In genomic region chr10:68193561-68193960, GRCm38 (mm10) we compare ENCODE assay signal across 11 mouse cellular contexts.
A peak's percentile ranks its signal among the peaks of the same experiment; 100 is the strongest.
DNase-seq lines count a peak whose midpoint lies in the region; ATAC-seq and TF ChIP-seq lines count a peak whose summit lies in the region.
"Had no signal": no experiment of that assay in that cellular context is flagged by ENCODE, and none has a peak within 500 bp of the region (broad histone marks: within the 10 kb centered on the region; RNA-seq: fewer than 3 reads in every experiment).

No protein-coding gene starts in this region.

- 0 out of 2 replicates have a peak, but pooled peaks cover 8% of the 10 kb centered on the region for H3K36me3 ChIP-seq in kidney, embryonic 15.5 days
- H3K36me3 ChIP-seq in heart, embryonic 16.5 days (ENCODE audit: control insufficient read depth, insufficient read depth): 0 out of 2 replicates have a peak, but pooled peaks cover under 1% of the 10 kb centered on the region

- no peaks in the 10 kb centered on the region for H3K27me3 ChIP-seq in kidney, embryonic 15.5 days
- H3K27me3 ChIP-seq in heart, embryonic 16.5 days (ENCODE audit: control insufficient read depth, insufficient read depth, low read length): no peaks in the 10 kb centered on the region

- no peaks in the 10 kb centered on the region for H3K9me3 ChIP-seq in kidney, embryonic 15.5 days (replicated peaks)
- no peaks in the 10 kb centered on the region for H3K9me3 ChIP-seq in heart, embryonic 16.5 days (replicated peaks; ENCODE audit: control insufficient read depth, low read length)

- H3K4me3 ChIP-seq in kidney, embryonic 15.5 days (replicated peaks): no peak overlapping the region
- no peak overlapping the region for H3K4me3 ChIP-seq in bone marrow macrophage, adult 2 months (ENCODE audit: insufficient read depth, low read length)
- H3K4me3 ChIP-seq in heart, embryonic 16.5 days (ENCODE audit: low read length): no peak overlapping the region

- DNase-seq in frontal cortex, postnatal 10 days (ENCODE audit: low spot score in 2 of 2): no peak
- no peak for DNase-seq in kidney, postnatal 25 days
- DNase-seq in adrenal gland, postnatal 14 days: no peak
- DNase-seq in left cerebral cortex, adult 11 months (ENCODE audit: low spot score): no peak
- DNase-seq: kidney, adult 18-20 months; layer of hippocampus, postnatal 36 days had no signal

- peak; percentile 71 for ATAC-seq in frontal cortex, adult (ENCODE audit: low TSS enrichment)
- no peak for ATAC-seq in kidney, embryonic 15.5 days (replicated peaks; ENCODE audit: low FRiP score)
- no peak for ATAC-seq in heart, embryonic 16.5 days (replicated peaks; ENCODE audit: extremely low read depth, insufficient read depth, low FRiP score)

- no peak overlapping the region for H3K9ac ChIP-seq in kidney, embryonic 15.5 days
- no peak overlapping the region for H3K9ac ChIP-seq in heart, embryonic 16.5 days (ENCODE audit: low read length)
- H3K9ac ChIP-seq: liver, embryonic 14.5 days had no signal

- 68% methylated on average over 3 of the region's 3 CpGs for WGBS in kidney, embryonic 15.5 days
- WGBS in heart, embryonic 16.5 days: 67% methylated on average over 3 of the region's 3 CpGs

- no peak overlapping the region for H3K4me2 ChIP-seq in kidney, embryonic 15.5 days
- no peak overlapping the region for H3K4me2 ChIP-seq in heart, embryonic 16.5 days (ENCODE audit: low read depth, low read length)

- no peak for TF ChIP-seq POLR2A in bone marrow macrophage, adult 2 months (IDR thresholded peaks at IDR 0.05; ENCODE audit: borderline replicate concordance, low read depth, low read length)

- TF ChIP-seq CTCF in bone marrow macrophage, adult 2 months (IDR thresholded peaks at IDR 0.05; ENCODE audit: low read depth, low read length): no peak

- H3K4me1 ChIP-seq in kidney, embryonic 15.5 days: peaks cover 27% of the 10 kb centered on the region
- H3K4me1 ChIP-seq in bone marrow macrophage, adult 2 months (ENCODE audit: control insufficient read depth, insufficient read depth, low read length): peaks cover 33% of the 10 kb centered on the region
- peaks cover 14% of the 10 kb centered on the region for H3K4me1 ChIP-seq in heart, embryonic 16.5 days (ENCODE audit: control insufficient read depth, insufficient read depth, low read length)

- H3K27ac ChIP-seq in kidney, embryonic 15.5 days: peak overlapping the region; percentile 41
- H3K27ac ChIP-seq in bone marrow macrophage, adult 2 months (ENCODE audit: insufficient read depth, low read depth, low read length): peak overlapping the region; percentile 98
- peak overlapping the region; percentile 44 for H3K27ac ChIP-seq in heart, embryonic 16.5 days (ENCODE audit: low read length)
- H3K27ac ChIP-seq: liver, embryonic 14.5 days had no signal

Comparison
In these comparisons a context has a peak if more than half of its experiments do, and no peak if none do; other contexts are left out.
1. H3K27ac ChIP-seq: peak in every context shown above with its lines; median percentile 98 in bone marrow macrophage, adult 2 months; 44 in heart, embryonic 16.5 days; 41 in kidney, embryonic 15.5 days.